Mouse (Mus musculus) fat pad, adult 2 months (tissue): ENCODE measurements at regions not wholly inside any gene's neighbourhood (a gene's known extent, or its start where the extent isn't known, plus 50 kb on each side); places are given as distances from the start of the nearest gene placed in this dataset.

Source experiments
- DNase-seq: peaks from one replicate; pipeline ENCODE4 v3.0.0-alpha.2; 2011; ENCODE audit warnings: low read depth, low spot score; ENCODE audit errors: extremely low read depth

GRCm38 (mm10) chr10:43777612-43778600, 123.6 kb downstream of the Qrsl1 start:
- no peak for DNase-seq

GRCm38 (mm10) chr10:43780571-43780970, 121.0 kb downstream of the Qrsl1 start:
- DNase-seq, result no peak

GRCm38 (mm10) chr10:43783304-43783703, 118.2 kb downstream of the Qrsl1 start:
- DNase-seq, result peak; percentile 14

DNA sequence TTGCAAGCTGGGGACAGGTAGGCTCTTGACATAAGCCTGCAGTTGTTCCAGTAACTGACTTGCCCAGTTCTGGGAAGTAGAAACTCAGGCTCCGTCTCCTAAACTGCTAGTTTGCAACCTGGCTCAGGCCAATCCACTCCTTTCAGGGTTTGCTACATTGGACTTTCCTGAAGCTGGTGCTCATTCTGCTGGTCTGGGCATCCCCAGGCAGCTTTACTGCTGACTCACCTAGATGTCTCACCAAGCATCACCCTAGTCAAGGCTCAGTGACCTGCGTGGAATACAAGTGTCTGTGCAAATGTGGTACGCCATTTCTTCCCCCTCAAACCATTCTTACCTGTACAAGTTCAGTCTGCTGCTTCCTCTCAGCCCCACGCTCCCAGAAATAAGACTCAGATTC, 110.8 kb downstream of the Qrsl1 start:
- DNase-seq, result no peak

- DNase-seq, result no peak
Measured at GRCm38 (mm10) chr10:43791525-43792021, 110.0 kb downstream of the Qrsl1 start.

DNA sequence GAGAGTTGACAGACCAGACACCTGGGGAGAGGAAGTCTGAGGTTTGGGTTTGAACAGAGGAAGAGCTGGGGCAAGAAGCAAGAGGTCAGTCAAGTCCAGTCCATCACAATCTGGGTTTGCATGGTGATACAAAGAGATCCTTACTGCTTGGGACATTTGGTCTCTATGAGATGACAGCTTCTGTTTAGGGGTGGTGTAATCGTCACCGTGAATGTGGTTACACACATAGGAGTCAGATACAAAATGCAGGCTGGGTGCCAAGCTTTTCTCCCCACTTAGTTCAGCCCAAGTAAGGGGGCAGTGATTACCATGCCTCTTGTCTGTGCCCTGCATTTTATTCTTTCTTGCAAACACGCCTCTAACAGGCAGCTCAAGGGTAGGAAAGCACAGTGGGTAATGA, 108.9 kb downstream of the Qrsl1 start:
- no peak for DNase-seq

GRCm38 (mm10) chr10:43794587-43794986, 107.0 kb downstream of the Qrsl1 start:
- no peak for DNase-seq

GRCm38 (mm10) chr10:43800077-43800476, 101.5 kb downstream of the Qrsl1 start:
- no peak for DNase-seq

DNA sequence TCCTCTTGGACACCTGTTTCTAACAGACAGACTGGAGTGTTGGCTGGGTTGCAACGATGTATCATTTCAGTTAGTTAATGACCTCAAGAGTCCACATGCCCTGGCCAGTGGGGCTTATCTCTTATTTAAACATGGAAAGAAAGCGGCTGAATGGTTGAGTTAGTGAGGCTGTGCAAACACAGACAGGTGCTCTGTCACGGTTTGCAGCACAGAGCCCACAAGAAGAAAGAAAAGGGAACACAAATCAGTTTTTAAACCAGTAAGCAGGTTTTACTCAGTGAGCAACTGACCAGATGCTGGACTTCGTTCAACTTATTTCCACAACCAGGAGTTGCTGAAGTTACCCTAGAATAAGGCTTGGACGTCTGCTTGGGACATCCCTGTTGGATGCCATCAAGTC, 86.3 kb downstream of the Qrsl1 start:
- no peak for DNase-seq

- no peak for DNase-seq
Measured at GRCm38 (mm10) chr10:43817522-43818198, 83.9 kb downstream of the Qrsl1 start.

GRCm38 (mm10) chr10:43818623-43819022, 82.9 kb downstream of the Qrsl1 start:
- DNase-seq, result no peak

DNA sequence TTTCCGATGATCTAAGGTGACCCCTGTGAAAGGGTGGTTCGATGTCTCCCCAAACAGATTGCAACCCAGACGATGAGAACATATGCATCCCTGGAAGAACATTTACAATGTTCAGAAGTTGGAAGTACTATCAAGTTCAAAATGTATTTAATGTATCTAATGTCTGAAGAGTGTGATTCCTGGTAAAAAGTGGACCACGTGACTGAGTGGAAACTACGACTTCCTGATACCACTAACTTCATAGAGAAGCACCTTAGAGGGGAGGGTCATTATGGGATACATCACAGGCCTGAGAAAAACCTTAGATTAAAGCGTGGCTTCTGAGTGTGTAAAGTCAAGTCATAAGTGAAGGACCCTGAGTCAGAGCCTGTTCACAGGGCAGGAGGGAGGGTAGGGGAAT, 82.1 kb downstream of the Qrsl1 start:
- no peak for DNase-seq

- DNase-seq, result no peak
Measured at GRCm38 (mm10) chr10:43822615-43823014, 78.9 kb downstream of the Qrsl1 start.

DNA sequence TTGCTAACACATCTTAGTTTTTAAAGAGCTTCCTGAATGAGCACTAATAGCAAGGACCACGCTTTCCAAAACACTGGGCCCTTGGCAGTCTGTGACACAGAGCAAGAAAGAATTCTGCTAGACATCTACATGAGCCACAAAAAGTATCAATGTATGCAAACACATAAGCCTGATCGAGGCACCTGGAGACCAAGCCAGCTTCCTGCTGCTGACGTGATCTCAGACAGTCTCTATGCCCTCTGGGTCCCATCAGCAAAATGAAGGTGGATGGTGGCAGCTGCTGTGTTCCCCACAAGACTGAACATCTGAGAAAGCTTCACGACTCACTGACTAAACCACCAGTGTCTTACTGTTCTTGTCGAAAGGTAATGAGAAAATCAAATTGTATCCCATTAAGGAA, 77.5 kb downstream of the Qrsl1 start:
- no peak for DNase-seq
